Mouse (Mus musculus): ENCODE results near the gene Megf8.

- no peak for TF ChIP-seq CTCF (IDR thresholded peaks at IDR 0.05)
- no peak for TF ChIP-seq EP300 (IDR thresholded peaks at IDR 0.05)
Measured at GRCm38 (mm10) chr7:25293191-25293739, 23.7 kb upstream of the Megf8 start.

Data from lung, postnatal 0 days (tissue).